Mouse (Mus musculus) MEL (cell line): ENCODE data around the gene Nrip1.
"Not testable (repeated sequence)": the region's sequence is repeated elsewhere in the genome, so short reads cannot be mapped to it uniquely, and the experiment has no call there.

Source experiments
- CTCF ChIP-seq, 3 experiments: IDR thresholded peaks in 2 of 3; conservative IDR thresholded peaks in 1 of 3; 2 replicates each; pipeline ENCODE4 v1.5.1; 2011 to 2012; ENCODE audit warnings: low read length in 3 of 3, low read depth in 2 of 3, mild to moderate bottlenecking in 2 of 3, improper control_type of control experiment in 1 of 3, inconsistent platforms in 1 of 3, mixed read lengths in 1 of 3, moderate library complexity in 1 of 3; ENCODE audit not compliant: control insufficient read depth in 1 of 3, insufficient read depth in 1 of 3, poor library complexity in 1 of 3, severe bottlenecking in 1 of 3
- EP300 ChIP-seq, 2 experiments: IDR thresholded peaks; 2 replicates each; pipeline ENCODE4 v1.6.1; 2011; ENCODE audit warnings: improper control_type of control experiment in 2 of 2, low read length in 2 of 2, low read depth in 1 of 2, mild to moderate bottlenecking in 1 of 2
- ETS1 ChIP-seq: IDR thresholded peaks from 2 replicates; pipeline ENCODE4 v1.6.1; 2012; ENCODE audit warnings: low read depth, mild to moderate bottlenecking, inconsistent platforms, low read length, improper control_type of control experiment, moderate library complexity
- GABPA ChIP-seq: IDR thresholded peaks from 2 replicates; pipeline ENCODE4 v1.6.1; 2012; ENCODE audit warnings: low read depth, mild to moderate bottlenecking, inconsistent platforms, low read length, improper control_type of control experiment, moderate library complexity
- HCFC1 ChIP-seq: IDR thresholded peaks from 2 replicates; pipeline ENCODE4 v1.6.1; 2012; ENCODE audit warnings: low read depth, mild to moderate bottlenecking, inconsistent platforms, low read length, improper control_type of control experiment, moderate library complexity
- MAZ ChIP-seq: IDR thresholded peaks from 2 replicates; pipeline ENCODE4 v1.6.1; 2012; ENCODE audit warnings: low read depth, mild to moderate bottlenecking, inconsistent platforms, low read length, improper control_type of control experiment
- NELFE ChIP-seq: IDR thresholded peaks from 2 replicates; pipeline ENCODE4 v1.6.1; 2011; ENCODE audit warnings: low read depth, low read length, improper control_type of control experiment
- POLR2A ChIP-seq, 2 experiments: IDR thresholded peaks; 2 replicates each; pipeline ENCODE4 v1.6.1; 2011 to 2012; ENCODE audit warnings: low read length in 2 of 2, mild to moderate bottlenecking in 2 of 2, control low read depth in 1 of 2, improper control_type of control experiment in 1 of 2, low read depth in 1 of 2, moderate library complexity in 1 of 2; ENCODE audit not compliant: control insufficient read depth in 1 of 2, insufficient read depth in 1 of 2, poor library complexity in 1 of 2
- POLR2AphosphoS2 ChIP-seq: IDR thresholded peaks from 2 replicates; pipeline ENCODE4 v1.6.1; 2011; ENCODE audit warnings: low read length, improper control_type of control experiment
- RCOR1 ChIP-seq: IDR thresholded peaks from 2 replicates; pipeline ENCODE4 v1.6.1; 2012; ENCODE audit warnings: low read depth, mild to moderate bottlenecking, inconsistent platforms, low read length, improper control_type of control experiment
- TCF12 ChIP-seq: IDR thresholded peaks from 2 replicates; pipeline ENCODE4 v1.6.1; 2014; ENCODE audit warnings: low read depth, mild to moderate bottlenecking, inconsistent platforms, low read length, improper control_type of control experiment, moderate library complexity
- USF1 ChIP-seq: IDR thresholded peaks from 2 replicates; pipeline ENCODE4 v1.6.1; 2014; ENCODE audit warnings: low read depth, mild to moderate bottlenecking, inconsistent platforms, low read length, improper control_type of control experiment, moderate library complexity
- ZNF384 ChIP-seq: IDR thresholded peaks from 2 replicates; pipeline ENCODE4 v1.6.1; 2012; ENCODE audit warnings: low read depth, mild to moderate bottlenecking, inconsistent platforms, low read length, improper control_type of control experiment

DNA sequence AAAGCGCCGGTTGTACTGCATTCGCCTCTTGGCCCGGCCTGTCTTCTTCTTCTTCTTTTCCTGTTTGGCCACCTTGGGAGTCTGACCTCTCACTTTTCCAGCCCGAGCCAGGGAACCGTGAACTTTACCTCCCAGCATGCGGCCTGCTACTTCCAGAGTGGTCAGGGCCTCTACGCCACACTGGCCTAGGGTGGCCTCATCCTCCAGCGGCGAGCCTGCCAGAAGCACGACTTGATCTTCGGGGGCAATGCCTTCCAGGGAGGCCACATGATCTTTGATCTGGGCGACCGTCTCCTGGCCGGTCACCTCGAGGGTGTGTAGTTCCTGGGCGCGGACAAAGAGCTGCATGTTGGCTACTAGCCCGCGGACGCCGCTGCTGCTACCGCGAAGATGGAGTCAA lies 29.7 kb upstream of the Nrip1 start:
- TF ChIP-seq CTCF (IDR thresholded peaks at IDR 0.05 in 2 of 3, conservative IDR thresholded peaks at IDR 0.05 in 1 of 3; ENCODE audit: control insufficient read depth in 1 of 3, insufficient read depth in 1 of 3, low read depth in 2 of 3, low read length in 3 of 3, poor library complexity in 1 of 3, severe bottlenecking in 1 of 3); ZNF384; EP300 (IDR thresholded peaks at IDR 0.05; ENCODE audit: low read depth in 1 of 2, low read length in 2 of 2); POLR2A (IDR thresholded peaks at IDR 0.05; ENCODE audit: control insufficient read depth in 1 of 2, insufficient read depth in 1 of 2, low read depth in 1 of 2, low read length in 2 of 2, poor library complexity in 1 of 2); NELFE; HCFC1; MAZ; RCOR1; USF1; POLR2AphosphoS2; ETS1; GABPA; TCF12: not testable (repeated sequence)
